Comparison of ENCODE assay signal across 11 mouse cellular contexts in genomic region chrX:12240505-12241011, GRCm38 (mm10).
DNase-seq lines count a peak whose midpoint lies in the region; ATAC-seq lines count a peak whose summit lies in the region.
"Had no signal": no experiment of that assay in that cellular context is flagged by ENCODE, and none has a peak within 500 bp of the region (broad histone marks: within the 10 kb centered on the region; RNA-seq: fewer than 3 reads in every experiment).

No protein-coding gene starts in this region.

- DNase-seq in CD4-positive, CD25-positive, alpha-beta regulatory T cell, adult 2 months (ENCODE audit: low read depth, low spot score) = peak; percentile 1
- peak; percentile 28 for DNase-seq in kidney, adult 18-20 months
- DNase-seq in R1 (ENCODE audit: low read depth, low spot score) = peak; percentile 19
- DNase-seq in kidney, postnatal 36 days = peak; percentile 52 to 54
- no peak for DNase-seq in ovary, postnatal 14 days (ENCODE audit: low spot score)

- H3K4me2 ChIP-seq in kidney, embryonic 16.5 days (replicated peaks; ENCODE audit: low read depth, low read length) = no peak overlapping the region
- no peak overlapping the region for H3K4me2 ChIP-seq in hindbrain, embryonic 13.5 days
- H3K4me2 ChIP-seq: embryonic facial prominence, embryonic 12.5 days; hindbrain, embryonic 12.5 days; stomach, embryonic 15.5 days had no signal

- H3K4me1 ChIP-seq in kidney, embryonic 16.5 days (ENCODE audit: insufficient read depth, low read length) = no peaks in the 10 kb centered on the region
- no peaks in the 10 kb centered on the region for H3K4me1 ChIP-seq in hindbrain, embryonic 13.5 days (replicated peaks)
- H3K4me1 ChIP-seq: embryonic facial prominence, embryonic 12.5 days; hindbrain, embryonic 12.5 days; stomach, embryonic 15.5 days had no signal

- 54% methylated on average over 4 of the region's 4 CpGs for WGBS in kidney, embryonic 16.5 days
- WGBS in hindbrain, embryonic 13.5 days = 56% methylated on average over 4 of the region's 4 CpGs

- H3K9ac ChIP-seq in kidney, embryonic 16.5 days (replicated peaks; ENCODE audit: low read length) = no peak overlapping the region
- no peak overlapping the region for H3K9ac ChIP-seq in hindbrain, embryonic 13.5 days
- H3K9ac ChIP-seq: embryonic facial prominence, embryonic 12.5 days; hindbrain, embryonic 12.5 days; stomach, embryonic 15.5 days had no signal

- H3K27ac ChIP-seq in kidney, embryonic 16.5 days (ENCODE audit: low read length) = no peak overlapping the region
- no peak overlapping the region for H3K27ac ChIP-seq in hindbrain, embryonic 13.5 days
- H3K27ac ChIP-seq: embryonic facial prominence, embryonic 12.5 days; hindbrain, embryonic 12.5 days; stomach, embryonic 15.5 days had no signal

- no peak overlapping the region for H3K4me3 ChIP-seq in kidney, embryonic 16.5 days (ENCODE audit: low read length)
- H3K4me3 ChIP-seq in hindbrain, embryonic 13.5 days = no peak overlapping the region
- H3K4me3 ChIP-seq: embryonic facial prominence, embryonic 12.5 days; hindbrain, embryonic 12.5 days; stomach, embryonic 15.5 days had no signal

- H3K9me3 ChIP-seq in kidney, embryonic 16.5 days (ENCODE audit: low read length) = no peaks in the 10 kb centered on the region
- H3K9me3 ChIP-seq in hindbrain, embryonic 13.5 days = no peaks in the 10 kb centered on the region
- H3K9me3 ChIP-seq: embryonic facial prominence, embryonic 12.5 days; hindbrain, embryonic 12.5 days; stomach, embryonic 15.5 days had no signal

- no peaks in the 10 kb centered on the region for H3K36me3 ChIP-seq in kidney, embryonic 16.5 days (ENCODE audit: insufficient read depth, low read length)
- no peaks in the 10 kb centered on the region for H3K36me3 ChIP-seq in hindbrain, embryonic 13.5 days
- H3K36me3 ChIP-seq: embryonic facial prominence, embryonic 12.5 days; hindbrain, embryonic 12.5 days; stomach, embryonic 15.5 days had no signal

- no peak for ATAC-seq in CD4-positive, CD25-positive, alpha-beta regulatory T cell, adult 4 months
- ATAC-seq in kidney, embryonic 16.5 days (ENCODE audit: low FRiP score, low TSS enrichment) = no peak
- no peak for ATAC-seq in hindbrain, embryonic 13.5 days (ENCODE audit: low FRiP score)

- H3K27me3 ChIP-seq in kidney, embryonic 16.5 days (ENCODE audit: insufficient read depth, low read length) = no peaks in the 10 kb centered on the region
- H3K27me3 ChIP-seq in hindbrain, embryonic 13.5 days = no peaks in the 10 kb centered on the region
- H3K27me3 ChIP-seq: embryonic facial prominence, embryonic 12.5 days; hindbrain, embryonic 12.5 days; stomach, embryonic 15.5 days had no signal
